Mouse (Mus musculus) lung, postnatal 0 days (tissue): ENCODE measurements around the gene Gabrb1.

ENCODE experiments used
- CTCF ChIP-seq: IDR thresholded peaks from 2 replicates; pipeline ENCODE4 v1.5.1; 2016; ENCODE audit warnings: antibody characterized with exemption, mild to moderate bottlenecking
- EP300 ChIP-seq: IDR thresholded peaks from 2 replicates; pipeline ENCODE4 v1.6.1; 2016; ENCODE audit warnings: antibody characterized with exemption, mild to moderate bottlenecking, control low read depth

DNA sequence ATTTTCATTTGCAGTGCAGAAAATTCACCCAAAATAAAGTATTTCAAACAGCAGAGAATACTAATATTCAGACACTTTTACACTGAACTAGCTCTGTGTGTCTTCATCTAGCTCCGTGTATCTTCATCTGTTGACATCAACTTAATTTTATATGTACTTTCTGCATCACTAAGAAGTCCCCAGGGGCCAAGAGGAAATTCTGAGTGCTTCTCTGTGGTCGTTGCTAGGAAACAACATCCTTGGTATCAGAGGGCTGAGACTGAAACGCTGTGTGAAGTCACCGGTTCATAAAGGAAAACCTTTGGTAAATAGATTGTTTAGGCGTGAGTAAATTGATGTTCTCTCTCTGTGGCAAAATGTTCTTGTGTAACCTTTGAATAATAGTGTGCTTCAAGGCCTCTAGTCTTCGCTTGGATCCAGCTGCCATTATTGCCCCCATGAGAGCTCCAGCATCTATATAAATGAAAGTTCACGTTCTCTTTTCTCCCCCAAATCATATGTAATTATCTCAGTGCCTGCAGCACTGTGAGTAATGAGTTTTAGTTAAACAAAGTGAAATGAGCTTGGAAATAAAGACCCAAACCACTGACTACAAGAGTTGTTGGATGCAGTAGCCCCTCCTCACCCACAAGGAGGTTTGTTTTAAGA lies 446.5 kb downstream of the Gabrb1 start:
- TF ChIP-seq CTCF (no peak), EP300 (no peak)
